Mouse (Mus musculus) NIH3T3 (cell line): ENCODE measurements around the gene Ak2.

Experiments used
- DNase-seq: peaks from one replicate; pipeline ENCODE4 v3.0.0-alpha.2; 2012; ENCODE audit warnings: low read depth

Gene Ak2

DNA sequence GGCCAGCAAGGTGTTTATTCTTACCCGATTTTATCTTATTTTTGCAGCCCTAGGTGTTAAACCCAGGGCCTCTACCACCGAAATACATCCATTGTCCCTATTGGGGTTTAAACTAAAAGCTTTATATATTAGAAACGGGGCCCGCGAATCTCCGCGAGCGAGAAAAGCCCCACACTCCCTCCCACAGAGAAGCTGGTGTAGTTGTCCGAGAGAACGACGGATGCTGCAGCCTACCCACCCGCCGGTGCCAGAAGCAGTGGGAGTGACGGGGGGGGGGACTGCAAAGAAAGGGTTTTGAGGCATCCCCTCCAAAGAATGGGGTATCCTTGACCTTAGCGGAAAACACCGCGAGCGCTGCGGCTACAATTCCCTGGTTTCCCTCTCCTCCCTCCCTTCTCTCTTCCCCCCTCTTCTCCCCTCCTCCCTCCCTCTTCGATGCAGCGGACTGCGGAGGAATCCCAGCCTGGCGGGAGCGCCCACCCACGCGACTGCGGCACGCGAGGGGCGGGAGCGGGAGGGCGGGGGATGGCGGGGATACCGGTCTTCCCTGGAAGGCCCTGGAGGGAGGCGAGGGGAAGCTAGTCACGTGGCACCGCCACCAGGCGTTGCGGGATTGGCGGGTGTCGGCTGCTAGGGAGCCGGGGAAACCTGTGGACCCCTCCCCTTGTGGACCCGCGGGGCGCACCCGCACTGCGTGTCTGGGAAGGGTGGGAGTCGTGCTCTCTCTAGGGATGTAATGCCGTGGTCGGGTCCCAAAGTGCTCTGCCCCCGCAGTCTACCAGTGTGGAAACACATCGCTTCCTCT lies 56.9 kb downstream of the Ak2 start:
- no peak for DNase-seq

DNA sequence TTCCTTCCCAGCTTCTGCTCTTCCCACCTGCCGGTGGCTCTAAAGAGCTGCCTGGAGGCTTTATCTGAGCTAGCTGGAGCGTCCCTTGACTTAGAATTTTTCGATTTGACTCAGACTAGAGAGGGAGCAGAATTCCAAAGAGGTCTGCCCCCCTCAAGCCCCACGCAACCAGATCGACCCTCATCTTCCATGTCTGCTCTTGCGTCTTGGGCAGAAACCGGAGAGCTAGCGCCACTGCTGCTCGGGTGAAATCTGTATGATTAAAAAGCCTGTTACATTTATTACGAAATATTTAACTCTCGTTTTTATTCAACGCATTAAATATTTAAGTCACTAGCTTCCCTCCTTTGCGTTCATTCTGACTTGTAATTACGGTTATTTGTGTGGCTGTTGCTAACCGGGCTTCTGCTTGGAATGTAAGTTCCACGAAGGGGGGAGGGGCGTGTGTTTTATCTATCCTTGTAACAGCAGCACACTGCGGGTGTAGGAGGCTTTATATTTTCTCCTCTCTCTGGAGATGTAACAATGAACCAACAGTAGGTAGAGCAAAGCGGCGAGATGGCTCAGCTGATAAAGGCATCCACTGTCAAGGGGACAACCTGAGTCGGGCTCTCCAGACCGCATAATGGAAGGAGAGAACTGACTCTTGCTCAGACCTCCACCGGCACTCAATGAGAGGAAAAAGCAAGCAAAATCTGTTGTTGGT lies 57.7 kb downstream of the Ak2 start:
- DNase-seq = no peak

DNA sequence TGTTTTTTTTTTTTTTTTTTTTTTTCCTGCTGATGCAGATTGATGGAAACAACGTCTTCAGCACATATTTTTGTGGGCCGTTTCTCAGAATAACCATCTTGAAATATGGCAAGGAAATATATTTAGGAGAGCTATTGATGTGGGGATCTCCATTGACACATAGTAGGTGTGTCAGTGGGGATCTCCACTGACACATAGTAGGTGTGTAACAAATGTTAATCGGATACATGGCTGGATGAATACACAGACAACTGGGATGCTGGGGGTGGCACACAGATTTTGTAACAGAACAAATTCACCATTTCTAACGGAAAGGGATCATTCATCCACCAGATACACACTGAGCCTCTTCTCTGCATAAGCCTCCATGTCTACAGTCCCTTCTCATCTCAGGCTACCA lies 58.6 kb downstream of the Ak2 start:
- DNase-seq = no peak

DNA sequence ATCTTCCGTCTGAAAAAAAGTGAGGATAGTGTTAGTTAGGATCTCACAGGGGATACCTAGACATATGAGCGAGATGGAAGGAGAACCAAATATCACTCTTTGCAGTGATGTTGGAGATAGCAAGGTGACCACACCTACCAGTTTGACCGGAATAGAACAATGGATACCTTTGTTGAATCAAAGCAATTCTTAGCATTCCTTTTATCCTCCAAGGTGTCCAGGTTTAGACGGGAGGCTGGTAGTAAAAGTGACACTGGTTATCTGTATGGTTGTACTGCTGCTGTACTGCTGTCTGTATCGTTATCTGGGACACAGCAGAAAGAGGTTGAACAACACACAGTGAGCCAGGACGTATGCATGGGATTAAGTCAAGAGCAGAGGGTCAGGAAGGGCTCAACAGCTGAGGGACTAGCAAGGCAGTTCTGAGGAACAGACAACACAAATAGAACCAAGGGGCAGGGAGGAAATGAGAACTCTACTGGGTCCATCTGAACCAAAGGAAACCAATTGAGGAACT lies 59.2 kb downstream of the Ak2 start:
- DNase-seq = no peak

DNA sequence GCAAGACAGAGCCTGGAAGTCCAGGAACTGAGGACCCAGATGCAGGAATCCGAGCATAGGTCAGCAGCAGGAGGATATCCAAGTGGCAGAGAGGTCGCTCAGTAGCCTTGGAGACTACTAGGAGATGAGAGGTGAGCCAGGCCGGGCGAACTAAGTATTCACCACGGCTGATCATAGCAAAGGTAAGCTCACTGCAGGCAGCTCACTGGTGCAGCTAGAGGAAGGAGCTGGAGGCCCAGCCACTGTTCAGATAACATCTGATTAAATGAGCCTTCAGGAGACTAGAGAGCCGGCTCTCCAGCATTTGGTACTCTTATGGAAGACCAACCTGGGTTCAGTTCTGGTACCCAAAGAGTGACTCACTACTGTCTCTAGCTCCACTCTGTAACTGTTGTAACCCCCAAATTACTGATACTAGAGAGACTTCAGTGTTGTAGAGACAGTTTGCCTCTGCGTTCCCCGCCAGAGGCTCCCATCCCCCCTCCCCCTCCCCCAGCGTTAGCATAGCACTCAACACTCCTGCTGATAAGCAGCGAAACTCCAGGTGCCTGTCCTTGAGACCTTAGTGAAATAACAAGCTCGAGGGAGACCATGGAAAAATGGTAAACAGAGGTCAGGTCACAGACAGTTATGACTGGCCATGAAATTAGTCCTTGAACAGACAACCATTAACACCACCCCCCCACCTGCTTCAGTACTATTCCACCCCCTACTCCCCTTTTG lies 59.9 kb downstream of the Ak2 start:
- DNase-seq = no peak

DNA sequence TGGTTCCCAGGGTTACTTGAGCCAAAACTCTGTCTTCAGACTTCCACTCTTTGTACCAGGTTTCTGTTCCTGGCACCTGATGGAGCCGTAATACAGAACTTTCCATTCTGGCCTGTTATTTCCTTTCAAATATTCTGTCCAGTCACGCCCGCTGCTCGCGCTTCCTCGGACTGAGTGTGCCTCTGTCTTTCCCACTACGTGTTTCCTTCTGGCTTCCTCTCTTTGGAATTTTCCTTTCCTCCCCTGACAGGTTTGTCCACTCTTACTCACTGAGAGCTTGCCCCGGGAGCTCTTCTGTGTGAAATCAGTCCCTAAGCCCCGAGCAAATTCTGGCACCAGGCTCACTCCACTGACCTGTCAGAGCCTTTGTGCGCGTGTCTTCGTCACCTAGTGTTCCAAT lies 63.0 kb downstream of the Ak2 start:
- DNase-seq = no peak

DNA sequence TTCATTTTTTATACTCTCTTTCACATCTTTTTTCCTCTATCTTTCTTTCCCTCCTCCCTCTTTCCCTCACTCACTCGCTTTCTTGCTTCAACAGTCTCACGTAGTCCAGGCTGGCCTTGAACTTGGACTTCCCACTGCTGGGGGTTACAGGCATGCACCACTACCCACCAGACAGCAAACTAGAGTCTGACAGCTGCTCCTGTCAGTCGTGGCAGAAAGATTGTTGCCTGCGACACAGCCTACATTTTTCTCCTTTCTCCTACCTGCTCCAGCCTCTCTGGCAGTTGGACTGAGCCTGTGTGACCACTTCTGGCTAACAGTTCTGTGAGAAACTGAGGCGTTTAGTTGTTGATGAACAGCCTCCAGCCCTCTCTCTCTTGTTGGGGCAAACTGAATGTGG lies 63.8 kb downstream of the Ak2 start:
- no peak for DNase-seq

DNA sequence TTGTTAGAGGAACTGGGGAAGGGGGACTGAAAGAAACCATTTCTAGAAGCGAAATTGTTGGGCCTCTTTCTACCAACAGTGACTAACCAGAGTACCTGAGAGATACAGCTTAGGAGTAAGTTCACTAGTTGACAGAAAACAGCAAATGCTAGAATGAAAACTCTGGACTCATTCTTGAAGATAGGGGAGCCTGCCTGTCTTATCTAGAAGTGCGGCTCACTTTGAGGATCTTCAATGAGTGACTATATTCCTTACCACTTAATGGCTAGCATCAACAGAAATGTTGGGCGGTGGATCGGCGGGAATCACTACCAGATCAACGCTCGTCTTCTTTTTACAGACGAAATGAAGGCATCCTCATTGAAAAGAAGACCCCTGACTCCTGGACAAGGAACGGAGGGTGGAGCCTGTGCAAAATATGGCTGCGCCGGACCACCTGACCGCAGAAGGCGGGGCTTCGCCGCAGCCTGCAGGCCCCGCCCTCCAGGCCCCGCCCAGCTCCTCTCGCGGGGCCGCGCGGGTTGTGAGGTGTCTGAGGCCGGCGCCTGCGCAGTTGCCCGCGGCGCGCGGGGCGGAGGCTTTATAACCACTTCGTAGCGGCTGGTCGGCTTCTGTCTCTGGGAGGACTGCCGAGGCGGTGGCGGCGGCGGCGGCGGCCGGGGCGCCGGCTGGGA lies 65.9 kb downstream of the Ak2 start:
- peak; percentile 100 for DNase-seq

DNA sequence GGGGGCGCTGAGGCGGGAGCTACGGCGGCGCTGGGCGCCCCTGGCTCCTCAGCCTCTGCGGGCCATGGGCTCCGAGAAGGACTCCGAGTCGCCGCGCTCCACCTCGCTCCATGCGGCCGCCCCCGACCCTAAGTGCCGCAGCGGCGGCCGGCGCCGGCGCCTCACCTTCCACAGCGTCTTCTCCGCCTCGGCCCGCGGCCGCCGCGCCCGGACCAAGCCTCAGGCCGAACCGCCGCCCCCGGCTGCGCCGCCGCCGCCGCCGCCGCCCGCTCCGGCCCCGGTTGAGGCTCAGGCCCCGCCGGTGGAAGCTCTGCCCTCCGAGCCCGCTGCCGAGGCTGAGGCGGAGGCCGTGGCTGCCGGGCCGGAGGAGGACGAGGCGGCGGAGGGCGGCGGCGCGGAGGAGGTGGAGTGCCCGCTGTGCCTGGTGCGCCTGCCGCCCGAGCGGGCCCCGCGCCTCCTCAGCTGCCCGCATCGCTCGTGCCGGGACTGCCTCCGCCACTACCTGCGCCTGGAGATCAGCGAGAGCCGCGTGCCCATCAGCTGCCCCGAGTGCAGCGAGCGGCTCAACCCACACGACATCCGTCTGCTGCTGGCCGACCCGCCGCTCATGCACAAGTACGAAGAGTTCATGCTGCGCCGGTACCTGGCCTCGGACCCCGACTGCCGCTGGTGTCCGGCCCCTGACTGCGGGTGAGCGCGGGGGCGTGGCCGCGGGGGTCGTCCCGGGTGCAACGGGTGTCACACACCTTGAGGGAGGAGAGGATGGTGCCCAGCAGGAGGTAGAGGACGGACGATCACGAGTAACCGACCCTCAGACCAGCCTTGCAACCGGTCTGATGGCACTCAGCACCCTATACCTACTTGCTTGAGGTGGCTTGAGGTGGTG lies 66.7 kb downstream of the Ak2 start, which contains the start of gene Rnf19b:
Gene Rnf19b (plus strand): TSS at position 65 of the 886 bp plus-strand sequence.
- no peak for DNase-seq

DNA sequence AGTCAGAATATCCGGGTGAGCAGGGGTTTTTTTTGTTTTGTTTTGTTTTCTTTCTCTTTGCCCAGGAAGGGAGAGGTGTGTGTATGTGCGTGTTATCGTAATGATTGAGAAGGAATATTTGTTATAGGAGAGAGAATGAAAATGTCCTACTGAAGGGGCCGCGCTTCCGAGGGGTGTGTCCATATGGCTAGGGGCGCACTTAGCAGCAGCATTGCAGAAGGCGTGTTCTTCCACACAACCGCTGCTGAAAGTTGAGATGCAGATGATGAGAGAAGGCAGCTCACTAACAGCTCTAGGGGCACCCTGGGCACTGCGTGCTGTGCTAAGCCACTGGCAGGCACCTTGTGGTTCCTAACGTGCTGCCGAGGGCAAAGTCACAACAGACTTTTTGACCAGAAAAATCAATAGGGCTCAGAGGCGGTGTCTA lies 67.4 kb downstream of the Ak2 start:
- DNase-seq = peak; percentile 71

DNA sequence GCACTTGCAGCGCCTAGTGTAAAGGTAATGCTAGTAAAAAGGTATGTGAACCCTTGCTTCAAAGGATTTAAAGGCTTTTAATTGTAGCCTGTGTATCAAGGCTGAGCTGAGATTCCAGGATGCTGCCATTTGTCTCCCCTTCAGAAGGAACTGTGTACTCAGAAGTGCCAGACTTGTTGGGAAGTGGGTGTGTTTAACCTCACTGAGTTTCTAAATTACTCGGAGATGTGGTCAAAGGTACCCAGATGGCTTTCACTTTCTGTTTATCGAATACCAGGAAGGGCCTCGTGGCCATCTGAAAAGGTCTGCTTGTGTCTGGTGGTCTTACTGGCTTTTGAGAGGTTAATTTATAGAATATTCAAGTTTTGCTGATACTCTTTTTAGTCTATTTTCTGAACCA lies 68.2 kb downstream of the Ak2 start:
- DNase-seq = peak; percentile 36
